Mouse (Mus musculus): ENCODE measurements at regions not wholly inside any gene's neighbourhood (a gene's known extent, or its start where the extent isn't known, plus 50 kb on each side); places are given as distances from the start of the nearest gene placed in this dataset.

GRCm38 (mm10) chr16:5382228-5382884 is 126.6 kb upstream of the Eef2kmt start:
- no peak for DNase-seq (ENCODE audit: low spot score in 2 of 2)

GRCm38 (mm10) chr16:5380626-5381025 is 124.8 kb upstream of the Eef2kmt start:
- DNase-seq (ENCODE audit: low spot score in 2 of 2), result no peak

GRCm38 (mm10) chr16:5377001-5377400 is 121.2 kb upstream of the Eef2kmt start:
- no peak for DNase-seq (ENCODE audit: low spot score in 2 of 2)

GRCm38 (mm10) chr16:5374818-5375605 is 119.2 kb upstream of the Eef2kmt start:
- DNase-seq (ENCODE audit: low spot score in 2 of 2), result no peak

GRCm38 (mm10) chr16:5371175-5371893 is 115.6 kb upstream of the Eef2kmt start:
- no peak for DNase-seq (ENCODE audit: low spot score in 2 of 2)

- no peak for DNase-seq (ENCODE audit: low spot score in 2 of 2)
Observed at GRCm38 (mm10) chr16:5370496-5370895, 114.7 kb upstream of the Eef2kmt start.

- DNase-seq (ENCODE audit: low spot score in 2 of 2), result no peak
Observed at GRCm38 (mm10) chr16:5368897-5369558, 113.2 kb upstream of the Eef2kmt start.

- DNase-seq (ENCODE audit: low spot score in 2 of 2), result no peak
Observed at GRCm38 (mm10) chr16:5368357-5368756, 112.6 kb upstream of the Eef2kmt start.

GRCm38 (mm10) chr16:5367581-5368119 is 111.9 kb upstream of the Eef2kmt start:
- DNase-seq (ENCODE audit: low spot score in 2 of 2), result no peak

- no peak for DNase-seq (ENCODE audit: low spot score in 2 of 2)
Observed at GRCm38 (mm10) chr16:5366021-5366420, 110.2 kb upstream of the Eef2kmt start.

GRCm38 (mm10) chr16:5363007-5363570 is 107.3 kb upstream of the Eef2kmt start:
- no peak for DNase-seq (ENCODE audit: low spot score in 2 of 2)

- no peak for DNase-seq (ENCODE audit: low spot score in 2 of 2)
Observed at GRCm38 (mm10) chr16:5359193-5359592, 103.4 kb upstream of the Eef2kmt start.

- DNase-seq (ENCODE audit: low spot score in 2 of 2), result no peak
Observed at GRCm38 (mm10) chr16:5353881-5354280, 98.1 kb upstream of the Eef2kmt start.

- DNase-seq (ENCODE audit: low spot score in 2 of 2), result no peak
Observed at GRCm38 (mm10) chr16:5351890-5352571, 96.2 kb upstream of the Eef2kmt start.

GRCm38 (mm10) chr16:5347151-5347550 is 91.4 kb upstream of the Eef2kmt start:
- no peak for DNase-seq (ENCODE audit: low spot score in 2 of 2)

GRCm38 (mm10) chr16:5342326-5342725 is 86.5 kb upstream of the Eef2kmt start:
- DNase-seq (ENCODE audit: low spot score in 2 of 2), result peak; percentile 16 to 43

- no peak for DNase-seq (ENCODE audit: low spot score in 2 of 2)
Observed at GRCm38 (mm10) chr16:5316271-5316670, 60.5 kb upstream of the Eef2kmt start.

- DNase-seq (ENCODE audit: low spot score in 2 of 2), result no peak
Observed at GRCm38 (mm10) chr16:5313261-5313660, 57.5 kb upstream of the Eef2kmt start.

GRCm38 (mm10) chr16:5311456-5311855 is 55.7 kb upstream of the Eef2kmt start:
- no peak for DNase-seq (ENCODE audit: low spot score in 2 of 2)

- DNase-seq (ENCODE audit: low spot score in 2 of 2), result no peak
Observed at GRCm38 (mm10) chr16:5310736-5311135, 55.0 kb upstream of the Eef2kmt start.

- DNase-seq (ENCODE audit: low spot score in 2 of 2), result no peak
Observed at GRCm38 (mm10) chr16:5307761-5308160, 52.0 kb upstream of the Eef2kmt start.
